Mouse (Mus musculus): Measurements from ENCODE around the gene Foxf2.

Foxf2 gene

GRCm38 (mm10) chr13:31621741-31622140, 3.9 kb upstream of the Foxf2 start:
- Histone ChIP-seq H3K4me1 (replicated peaks; ENCODE audit: low read depth, low read length) (peaks cover 52% of the 10 kb centered on the region), H3K9me3 (ENCODE audit: low read length) (no peaks in the 10 kb centered on the region), H3K27me3 (ENCODE audit: insufficient read depth, low read length) (peaks cover 91% of the 10 kb centered on the region), H3K36me3 (ENCODE audit: insufficient read depth, low read length) (no peaks in the 10 kb centered on the region), H3K4me3 (replicated peaks; ENCODE audit: low read length) (no peak overlapping the region)
- no peak for TF ChIP-seq CTCF (conservative IDR thresholded peaks at IDR 0.05; ENCODE audit: low read length)
- TF ChIP-seq POU5F1 (IDR thresholded peaks at IDR 0.05; ENCODE audit: borderline replicate concordance, low read length), result no peak
- no peak for TF ChIP-seq NANOG (IDR thresholded peaks at IDR 0.05; ENCODE audit: borderline replicate concordance, low read length)

- Histone ChIP-seq H3K27me3 (ENCODE audit: insufficient read depth, low read length) (peaks cover 92% of the 10 kb centered on the region), H3K36me3 (ENCODE audit: insufficient read depth, low read length) (no peaks in the 10 kb centered on the region), H3K4me3 (replicated peaks; ENCODE audit: low read length) (no peak overlapping the region), H3K4me1 (replicated peaks; ENCODE audit: low read depth, low read length) (peaks cover 57% of the 10 kb centered on the region), H3K9me3 (ENCODE audit: low read length) (no peaks in the 10 kb centered on the region)
- TF ChIP-seq POU5F1 (IDR thresholded peaks at IDR 0.05; ENCODE audit: borderline replicate concordance, low read length) (no peak), NANOG (IDR thresholded peaks at IDR 0.05; ENCODE audit: borderline replicate concordance, low read length) (no peak), CTCF (conservative IDR thresholded peaks at IDR 0.05; ENCODE audit: low read length) (no peak)
Measured at GRCm38 (mm10) chr13:31622371-31622770, 3.2 kb upstream of the Foxf2 start.

GRCm38 (mm10) chr13:31623291-31623690, 2.3 kb upstream of the Foxf2 start:
- Histone ChIP-seq H3K27me3 (ENCODE audit: insufficient read depth, low read length) (peaks cover 95% of the 10 kb centered on the region), H3K36me3 (ENCODE audit: insufficient read depth, low read length) (no peaks in the 10 kb centered on the region), H3K4me1 (replicated peaks; ENCODE audit: low read depth, low read length) (peaks cover 53% of the 10 kb centered on the region), H3K9me3 (ENCODE audit: low read length) (no peaks in the 10 kb centered on the region), H3K4me3 (replicated peaks; ENCODE audit: low read length) (no peak overlapping the region)
- no peak for TF ChIP-seq CTCF (conservative IDR thresholded peaks at IDR 0.05; ENCODE audit: low read length)
- no peak for TF ChIP-seq NANOG (IDR thresholded peaks at IDR 0.05; ENCODE audit: borderline replicate concordance, low read length)
- no peak for TF ChIP-seq POU5F1 (IDR thresholded peaks at IDR 0.05; ENCODE audit: borderline replicate concordance, low read length)

GRCm38 (mm10) chr13:31623906-31624860, 1.4 kb upstream of the Foxf2 start:
- H3K36me3 ChIP-seq (ENCODE audit: insufficient read depth, low read length), result no peaks in the 10 kb centered on the region
- H3K4me1 ChIP-seq (replicated peaks; ENCODE audit: low read depth, low read length), result peaks cover 52% of the 10 kb centered on the region
- peak overlapping the region; percentile 77; the same call in 1 of the 2 replicates for H3K4me3 ChIP-seq (replicated peaks; ENCODE audit: low read length)
- no peak for TF ChIP-seq POU5F1 (IDR thresholded peaks at IDR 0.05; ENCODE audit: borderline replicate concordance, low read length)
- TF ChIP-seq NANOG (IDR thresholded peaks at IDR 0.05; ENCODE audit: borderline replicate concordance, low read length), result no peak
- no peak for TF ChIP-seq CTCF (conservative IDR thresholded peaks at IDR 0.05; ENCODE audit: low read length)
- H3K9me3 ChIP-seq (ENCODE audit: low read length), result no peaks in the 10 kb centered on the region
- peaks cover 95% of the 10 kb centered on the region for H3K27me3 ChIP-seq (ENCODE audit: insufficient read depth, low read length)

GRCm38 (mm10) chr13:31624966-31625332, 667 bp upstream of the Foxf2 start:
- Histone ChIP-seq H3K9me3 (ENCODE audit: low read length) (no peaks in the 10 kb centered on the region), H3K4me1 (replicated peaks; ENCODE audit: low read depth, low read length) (peaks cover 52% of the 10 kb centered on the region), H3K27me3 (ENCODE audit: insufficient read depth, low read length) (peaks cover 95% of the 10 kb centered on the region), H3K4me3 (replicated peaks; ENCODE audit: low read length) (peak overlapping the region; percentile 77), H3K36me3 (ENCODE audit: insufficient read depth, low read length) (no peaks in the 10 kb centered on the region)
- TF ChIP-seq POU5F1 (IDR thresholded peaks at IDR 0.05; ENCODE audit: borderline replicate concordance, low read length), result no peak
- no peak for TF ChIP-seq NANOG (IDR thresholded peaks at IDR 0.05; ENCODE audit: borderline replicate concordance, low read length)
- no peak for TF ChIP-seq CTCF (conservative IDR thresholded peaks at IDR 0.05; ENCODE audit: low read length)

- Histone ChIP-seq H3K36me3 (ENCODE audit: insufficient read depth, low read length) (no peaks in the 10 kb centered on the region), H3K4me3 (replicated peaks; ENCODE audit: low read length) (peak overlapping the region; percentile 77)
- no peak for TF ChIP-seq NANOG (IDR thresholded peaks at IDR 0.05; ENCODE audit: borderline replicate concordance, low read length)
- no peak; the same call in 1 of the 2 replicates for TF ChIP-seq POU5F1 (IDR thresholded peaks at IDR 0.05; ENCODE audit: borderline replicate concordance, low read length)
- TF ChIP-seq CTCF (conservative IDR thresholded peaks at IDR 0.05; ENCODE audit: low read length), result no peak
Measured at GRCm38 (mm10) chr13:31626183-31626801, 676 bp downstream of the Foxf2 start.

GRCm38 (mm10) chr13:31626991-31627625, 1.5 kb downstream of the Foxf2 start:
- TF ChIP-seq POU5F1 (IDR thresholded peaks at IDR 0.05; ENCODE audit: borderline replicate concordance, low read length) (no peak), CTCF (conservative IDR thresholded peaks at IDR 0.05; ENCODE audit: low read length) (no peak), NANOG (IDR thresholded peaks at IDR 0.05; ENCODE audit: borderline replicate concordance, low read length) (no peak)
- Histone ChIP-seq H3K9me3 (ENCODE audit: low read length) (no peaks in the 10 kb centered on the region), H3K36me3 (ENCODE audit: insufficient read depth, low read length) (no peaks in the 10 kb centered on the region), H3K27me3 (ENCODE audit: insufficient read depth, low read length) (peaks cover 94% of the 10 kb centered on the region), H3K4me1 (replicated peaks; ENCODE audit: low read depth, low read length) (peaks cover 41% of the 10 kb centered on the region), H3K4me3 (replicated peaks; ENCODE audit: low read length) (peak overlapping the region; percentile 77)

More at GRCm38 (mm10) chr13:31626183-31626801, 676 bp downstream of the Foxf2 start:
- H3K27me3 ChIP-seq (ENCODE audit: insufficient read depth, low read length), result peaks cover 94% of the 10 kb centered on the region
- H3K4me1 ChIP-seq (replicated peaks; ENCODE audit: low read depth, low read length), result peaks cover 41% of the 10 kb centered on the region
- no peaks in the 10 kb centered on the region for H3K9me3 ChIP-seq (ENCODE audit: low read length)
